In genomic region chr2:103684926-103685577, GRCm38 (mm10) we compare ENCODE assay signal across 11 mouse cellular contexts.
DNase-seq lines count a peak whose midpoint lies in the region; ATAC-seq and TF ChIP-seq lines count a peak whose summit lies in the region.
"Had no signal": no experiment of that assay in that cellular context is flagged by ENCODE, and none has a peak within 500 bp of the region (broad histone marks: within the 10 kb centered on the region; RNA-seq: fewer than 3 reads in every experiment).

No protein-coding gene starts in this region.

- H3K9ac ChIP-seq in lung, embryonic 14.5 days = no peak overlapping the region
- H3K9ac ChIP-seq in intestine, embryonic 16.5 days (ENCODE audit: low read depth, low read length) = no peak overlapping the region
- H3K9ac ChIP-seq: hindbrain, embryonic 15.5 days had no signal

- ATAC-seq in CD4-positive, CD25-positive, alpha-beta regulatory T cell, adult 4 months = no peak
- ATAC-seq in lung, embryonic 14.5 days (ENCODE audit: insufficient read depth) = peak; percentile 90
- ATAC-seq in intestine, embryonic 16.5 days = peak; percentile 78

- no peaks in the 10 kb centered on the region for H3K9me3 ChIP-seq in lung, embryonic 14.5 days (ENCODE audit: low read depth, low read length)
- H3K9me3 ChIP-seq in intestine, embryonic 16.5 days (ENCODE audit: control insufficient read depth, low read length) = no peaks in the 10 kb centered on the region
- H3K9me3 ChIP-seq: hindbrain, embryonic 15.5 days had no signal

- no peak for TF ChIP-seq CTCF in lung, embryonic 14.5 days (IDR thresholded peaks at IDR 0.05; ENCODE audit: low read depth)

- H3K4me1 ChIP-seq in lung, embryonic 14.5 days (ENCODE audit: insufficient read depth) = peaks cover 7% of the 10 kb centered on the region
- H3K4me1 ChIP-seq in intestine, embryonic 16.5 days (ENCODE audit: control insufficient read depth, insufficient read depth, low read length) = peaks cover 5% of the 10 kb centered on the region; the same call in 1 of the 2 replicates

- H3K27me3 ChIP-seq in lung, embryonic 14.5 days (ENCODE audit: insufficient read depth, low read length) = no peaks in the 10 kb centered on the region
- H3K27me3 ChIP-seq in intestine, embryonic 16.5 days (replicated peaks; ENCODE audit: control insufficient read depth, insufficient read depth, low read length) = no peaks in the 10 kb centered on the region
- H3K27me3 ChIP-seq: hindbrain, embryonic 15.5 days had no signal

- H3K36me3 ChIP-seq in lung, embryonic 14.5 days (ENCODE audit: insufficient read depth) = no peaks in the 10 kb centered on the region
- H3K36me3 ChIP-seq in intestine, embryonic 16.5 days (ENCODE audit: control insufficient read depth, insufficient read depth, low read length) = no peaks in the 10 kb centered on the region
- H3K36me3 ChIP-seq: hindbrain, embryonic 15.5 days had no signal

- peak; percentile 51 for DNase-seq in CD4-positive, CD25-positive, alpha-beta regulatory T cell, adult 2 months (ENCODE audit: low read depth, low spot score)
- peak; percentile 87 for DNase-seq in lung, embryonic 14.5 days
- DNase-seq in lung, adult 18-20 months = no peak
- peak; percentile 83 for DNase-seq in thymus, postnatal 0 days (ENCODE audit: low spot score)
- DNase-seq in adrenal gland, postnatal 25 days = no peak
- no peak for DNase-seq in adrenal gland, adult 2 months
- DNase-seq: adrenal gland, adult 8-10 months; retina, postnatal 1 day had no signal

- H3K4me2 ChIP-seq in lung, embryonic 14.5 days = no peak overlapping the region; the same call in 1 of the 2 replicates
- no peak overlapping the region for H3K4me2 ChIP-seq in intestine, embryonic 16.5 days (ENCODE audit: low read depth, low read length)
- H3K4me2 ChIP-seq: hindbrain, embryonic 15.5 days had no signal

- H3K4me3 ChIP-seq in lung, embryonic 14.5 days (ENCODE audit: low read depth, low read length) = no peak overlapping the region
- H3K4me3 ChIP-seq in intestine, embryonic 16.5 days (ENCODE audit: low read length) = no peak overlapping the region
- H3K4me3 ChIP-seq: hindbrain, embryonic 15.5 days had no signal

- peak overlapping the region; percentile 20; the same call in 1 of the 2 replicates for H3K27ac ChIP-seq in lung, embryonic 14.5 days (ENCODE audit: low read depth)
- no peak overlapping the region for H3K27ac ChIP-seq in intestine, embryonic 16.5 days (ENCODE audit: low read length)
- H3K27ac ChIP-seq: hindbrain, embryonic 15.5 days had no signal

- WGBS in lung, embryonic 14.5 days = 41% methylated on average over 7 of the region's 7 CpGs
- 52% methylated on average over 7 of the region's 7 CpGs for WGBS in intestine, embryonic 16.5 days

Comparison
In these comparisons a context has a peak if more than half of its experiments do, and no peak if none do; other contexts are left out.
1. DNase-seq: peak in CD4-positive, CD25-positive, alpha-beta regulatory T cell, adult 2 months (single experiment), lung, embryonic 14.5 days (single experiment) and thymus, postnatal 0 days (single experiment); none in lung, adult 18-20 months (0 of 2), adrenal gland, postnatal 25 days (single experiment) and adrenal gland, adult 2 months (single experiment).